Mouse (Mus musculus) hindbrain, embryonic 14.5 days (tissue): ENCODE results near the gene Acot9. TPM values are rescaled to one million over a fixed set of nuclear protein-coding genes. Genes with fewer than 3 reads are reported as not detected.

ENCODE experiments used
- ATAC-seq: fragments of 200-750 bp; cut with Nextera tagmentation; 2 replicates; pipeline ENCODE4 v1.8.0; 2017; ENCODE audit warnings: moderate number of reproducible peaks, mild to moderate bottlenecking, moderate TSS enrichment, moderate library complexity; ENCODE audit not compliant: low FRiP score
- DNase-seq: peaks from one replicate; pipeline ENCODE4 v3.0.0-alpha.2; 2015; ENCODE audit warnings: low spot score
- H3K27ac ChIP-seq: fragments of 300-500 bp; sonication (generic); 2 replicates; pipeline ENCODE4 v1.5.1; 2014; ENCODE audit warnings: mild to moderate bottlenecking, moderate library complexity
- H3K27me3 ChIP-seq: fragments of 300-500 bp; sonication (generic); 2 replicates; pipeline ENCODE4 v1.6.1; 2014; ENCODE audit warnings: mild to moderate bottlenecking, low read length, mixed read lengths; ENCODE audit not compliant: control insufficient read depth, insufficient read depth
- H3K36me3 ChIP-seq: fragments of 300-500 bp; sonication (generic); replicated peaks from 2 replicates; pipeline ENCODE4 v1.6.1; 2014; ENCODE audit not compliant: control insufficient read depth, insufficient read depth
- H3K4me1 ChIP-seq: fragments of 300-500 bp; sonication (generic); replicated peaks from 2 replicates; pipeline ENCODE4 v1.6.1; 2014; ENCODE audit warnings: antibody characterized with exemption, low read length, mixed read lengths; ENCODE audit not compliant: control insufficient read depth, insufficient read depth
- H3K4me2 ChIP-seq: fragments of 300-500 bp; sonication (generic); replicated peaks from 2 replicates; pipeline ENCODE4 v1.6.1; 2014; ENCODE audit warnings: mild to moderate bottlenecking, moderate library complexity
- H3K4me3 ChIP-seq: fragments of 300-500 bp; sonication (generic); replicated peaks from 2 replicates; pipeline ENCODE4 v1.5.1; 2014; ENCODE audit warnings: mild to moderate bottlenecking, low read length
- H3K9ac ChIP-seq: fragments of 300-500 bp; sonication (generic); 2 replicates; pipeline ENCODE4 v1.6.1; 2014
- H3K9me3 ChIP-seq: fragments of 300-500 bp; sonication (generic); 2 replicates; pipeline ENCODE4 v1.6.1; 2016; ENCODE audit warnings: low read length; ENCODE audit not compliant: control insufficient read depth
- WGBS: fragments of 180-500 bp; shearing (Covaris S2); extraction: QIAGEN DNeasy Blood & Tissue Kit; methylation state at CpG from one replicate; pipeline ENCODE4 v1.1.7; 2014; 5-methylcytosine and 5-hydroxymethylcytosine counted together
- polyA plus RNA-seq: library from polyadenylated mRNA; unstranded; fragments of >200 nt; fragmentation: Nextera tagmentation; extraction: Ambion mirVana; gene quantifications from 2 replicates; pipeline ENCODE4 v1.2.1, GENCODE M21; 2014

Acot9 gene
- 52.5 and 52.8 TPM in 2 replicates for polyA plus RNA-seq

DNA sequence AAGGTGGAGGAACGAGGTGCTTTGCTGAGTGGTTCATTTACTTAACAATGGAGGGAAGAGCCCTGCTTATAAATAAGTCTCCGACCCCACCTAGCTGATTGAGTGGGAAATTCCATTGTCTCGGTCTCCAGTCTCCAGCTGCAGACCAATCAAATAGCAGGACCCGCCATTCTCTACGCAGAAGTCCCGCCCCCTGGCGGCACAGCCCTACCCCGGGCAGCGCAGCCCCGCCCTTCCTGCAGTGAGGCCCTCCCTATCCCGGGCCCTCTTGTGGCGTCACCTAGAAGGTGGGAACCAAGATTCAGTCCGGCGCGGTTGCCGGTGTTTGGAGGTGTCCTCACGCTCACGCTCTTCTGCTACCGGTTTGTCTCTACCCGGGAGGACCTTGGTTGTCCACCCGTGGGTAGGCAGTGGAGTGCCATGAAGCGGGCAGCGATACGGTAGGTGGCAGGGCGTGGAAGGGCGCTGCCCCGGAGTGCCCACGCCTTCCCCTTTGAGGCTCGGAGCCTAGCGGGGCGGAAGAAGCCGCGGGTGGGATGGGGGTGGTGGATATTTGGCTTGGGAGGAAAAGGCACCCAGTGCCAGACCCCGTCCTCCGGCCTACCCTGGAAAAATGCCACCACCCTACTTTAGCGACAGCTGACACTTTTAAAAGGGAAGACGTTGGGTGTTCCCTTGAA is at the start of gene Acot9:
Gene Acot9, plus strand, starts transcription at position 209 of the 680 bp plus-strand sequence.
- Histone ChIP-seq H3K27me3 (no peaks in the 10 kb centered on the region), H3K4me2 (peak within 1 kb of the TSS; percentile 50), H3K36me3 (no peaks in the 10 kb centered on the region), H3K4me3 (peak within 1 kb of the TSS; percentile 59), H3K9ac (peak within 1 kb of the TSS; percentile 65), H3K4me1 (no peaks in the 10 kb centered on the region), H3K9me3 (no peaks in the 10 kb centered on the region), H3K27ac (peak within 1 kb of the TSS; percentile 66)
- ATAC-seq (peak; percentile 100), DNase-seq (peak; percentile 83)
- WGBS, result 24% methylated on average over 35 of the region's 37 CpGs

- no peaks in the 10 kb centered on the region for H3K4me1 ChIP-seq
- ATAC-seq, result no peak
- H3K9me3 ChIP-seq, result no peaks in the 10 kb centered on the region
- WGBS, result 87% methylated on average over 5 of the region's 5 CpGs
- H3K27ac ChIP-seq, result no peak overlapping the region
- no peak overlapping the region for H3K4me2 ChIP-seq
- DNase-seq, result no peak
- no peak overlapping the region for H3K9ac ChIP-seq
- H3K27me3 ChIP-seq, result no peaks in the 10 kb centered on the region
- no peaks in the 10 kb centered on the region for H3K36me3 ChIP-seq
- H3K4me3 ChIP-seq, result no peak overlapping the region
Observed at GRCm38 (mm10) chrX:155214291-155215136, 47.7 kb upstream of the Acot9 start.

GRCm38 (mm10) chrX:155215501-155216248 is 46.6 kb upstream of the Acot9 start:
- no peaks in the 10 kb centered on the region for H3K36me3 ChIP-seq
- H3K9ac ChIP-seq, result peak overlapping the region; percentile 53
- ATAC-seq, result peak; percentile 52
- H3K9me3 ChIP-seq, result no peaks in the 10 kb centered on the region
- H3K4me1 ChIP-seq, result no peaks in the 10 kb centered on the region
- peak overlapping the region; percentile 44 for H3K4me3 ChIP-seq
- peak overlapping the region; percentile 38; the same call in 1 of the 2 replicates for H3K27ac ChIP-seq
- H3K27me3 ChIP-seq, result no peaks in the 10 kb centered on the region
- DNase-seq, result peak; percentile 23
- 24% methylated on average over 23 of the region's 24 CpGs for WGBS
- H3K4me2 ChIP-seq, result peak overlapping the region; percentile 57

GRCm38 (mm10) chrX:155216271-155216670 is 46.0 kb upstream of the Acot9 start, which contains the start of gene Sat1:
Gene Sat1 (minus strand): TSS chrX:155216449.
- Histone ChIP-seq H3K36me3 (no peaks in the 10 kb centered on the region), H3K4me2 (peak within 1 kb of the TSS; percentile 57), H3K9ac (peak within 1 kb of the TSS; percentile 53), H3K9me3 (no peaks in the 10 kb centered on the region), H3K4me1 (no peaks in the 10 kb centered on the region), H3K27ac (peak within 1 kb of the TSS; percentile 38; the same call in 1 of the 2 replicates), H3K4me3 (peak within 1 kb of the TSS; percentile 44), H3K27me3 (no peaks in the 10 kb centered on the region)
- DNase-seq, result peak; percentile 85
- peak; percentile 99 for ATAC-seq
- 12% methylated on average over 26 of the region's 26 CpGs for WGBS

DNA sequence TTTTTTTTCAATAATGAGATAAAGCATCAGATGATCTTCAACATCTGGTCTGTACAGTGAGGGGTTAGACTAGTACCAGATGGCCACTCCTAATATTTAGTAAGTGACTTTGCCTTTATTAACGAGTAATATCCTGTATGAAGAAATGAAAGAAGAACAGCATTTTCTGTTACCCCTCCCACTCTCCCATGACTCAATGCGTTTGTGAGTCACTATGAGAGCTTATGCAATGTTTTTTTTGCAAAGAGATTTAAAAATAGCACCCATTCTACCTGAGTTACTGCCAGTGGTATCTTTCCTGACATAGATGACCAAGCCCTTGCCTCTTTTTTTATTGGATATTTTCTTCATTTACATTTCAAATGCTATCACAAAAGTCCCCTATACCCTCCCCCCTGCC is 44.0 kb upstream of the Acot9 start:
- Histone ChIP-seq H3K4me1 (no peaks in the 10 kb centered on the region), H3K27me3 (no peaks in the 10 kb centered on the region), H3K4me2 (no peak overlapping the region), H3K9ac (no peak overlapping the region), H3K9me3 (no peaks in the 10 kb centered on the region), H3K36me3 (no peaks in the 10 kb centered on the region), H3K27ac (no peak overlapping the region), H3K4me3 (no peak overlapping the region)
- WGBS, result 78% methylated on average over 2 of the region's 2 CpGs
- no peak for ATAC-seq
- no peak for DNase-seq

DNA sequence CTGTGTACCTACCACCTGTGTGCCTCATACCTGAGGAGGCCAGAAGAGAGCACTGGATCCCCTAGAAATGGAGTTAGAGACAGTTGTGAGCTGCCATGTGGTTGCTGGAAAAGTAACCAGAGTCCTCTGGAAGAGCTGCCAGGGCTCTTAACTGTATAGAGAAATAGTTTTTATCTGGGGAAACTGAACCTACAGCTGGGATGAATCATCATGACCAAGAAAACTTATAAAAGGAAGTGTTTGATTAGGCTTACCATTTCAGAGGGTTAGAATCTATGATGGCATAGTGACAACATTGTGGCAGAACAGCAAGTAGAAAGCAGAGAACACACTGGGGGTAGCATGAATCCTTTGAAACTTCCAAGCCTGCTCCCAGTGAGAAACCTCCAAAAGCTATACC is 5.4 kb upstream of the Acot9 start:
- no peak overlapping the region for H3K27ac ChIP-seq
- ATAC-seq (no peak), DNase-seq (no peak)
- no peak overlapping the region for H3K4me2 ChIP-seq
- no peak overlapping the region for H3K4me3 ChIP-seq
- H3K4me1 ChIP-seq, result no peaks in the 10 kb centered on the region
- no peaks in the 10 kb centered on the region for H3K36me3 ChIP-seq
- no peak overlapping the region for H3K9ac ChIP-seq
- H3K9me3 ChIP-seq, result no peaks in the 10 kb centered on the region
- no peaks in the 10 kb centered on the region for H3K27me3 ChIP-seq

DNA sequence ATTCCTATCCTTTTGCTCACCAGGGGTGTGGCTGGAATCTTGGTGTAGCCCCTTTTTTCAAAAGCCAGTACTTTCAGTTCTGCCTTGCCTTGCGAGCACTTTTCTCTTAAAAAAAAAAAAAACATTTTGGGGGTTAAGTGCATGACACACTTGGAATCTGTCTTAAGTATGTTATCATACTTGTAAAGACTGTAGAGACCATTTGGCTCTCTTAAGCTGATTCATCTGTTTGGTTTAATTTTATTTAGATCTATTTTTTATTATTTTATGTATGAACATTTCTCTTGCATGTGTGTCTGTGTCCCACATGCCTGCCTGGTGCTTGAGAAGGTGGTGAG is 641 bp downstream of the Acot9 start:
- 43% methylated on average over 1 of the region's 1 CpGs for WGBS
- H3K4me1 ChIP-seq, result no peaks in the 10 kb centered on the region
- H3K27me3 ChIP-seq, result no peaks in the 10 kb centered on the region
- H3K4me2 ChIP-seq, result peak overlapping the region; percentile 50
- ATAC-seq (no peak), DNase-seq (no peak)
- peak overlapping the region; percentile 59 for H3K4me3 ChIP-seq
- no peaks in the 10 kb centered on the region for H3K9me3 ChIP-seq
- no peaks in the 10 kb centered on the region for H3K36me3 ChIP-seq
- H3K9ac ChIP-seq, result peak overlapping the region; percentile 65
- no peak overlapping the region for H3K27ac ChIP-seq

DNA sequence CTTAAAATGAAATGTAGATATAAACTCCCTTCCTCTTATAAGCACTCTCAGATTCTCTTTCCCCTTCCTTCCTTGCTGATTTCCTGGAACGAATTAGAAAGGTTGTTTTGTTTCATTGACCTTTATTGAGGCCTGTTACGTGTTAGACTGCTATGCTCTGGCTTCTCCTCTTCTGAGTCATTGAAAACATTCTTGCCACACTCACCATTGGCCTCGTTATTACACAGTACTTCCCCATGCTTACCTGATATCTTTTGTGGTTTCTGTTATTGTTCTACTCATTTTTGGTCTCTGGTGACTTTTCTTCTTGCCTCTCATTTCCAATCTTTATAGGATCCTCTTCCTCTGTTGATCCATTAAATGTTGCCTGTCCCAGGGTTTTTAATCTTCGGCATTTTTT is 16.2 kb downstream of the Acot9 start:
- ATAC-seq, result no peak
- DNase-seq, result no peak
- WGBS, result 89% methylated on average over 4 of the region's 4 CpGs

More for the DNA sequence above, 16.2 kb downstream of the Acot9 start:
- peaks cover 14% of the 10 kb centered on the region for H3K36me3 ChIP-seq
- no peaks in the 10 kb centered on the region for H3K4me1 ChIP-seq
- H3K4me2 ChIP-seq, result no peak overlapping the region
- no peak overlapping the region for H3K27ac ChIP-seq
- H3K9ac ChIP-seq, result no peak overlapping the region
- H3K27me3 ChIP-seq, result no peaks in the 10 kb centered on the region
- H3K9me3 ChIP-seq, result no peaks in the 10 kb centered on the region
- H3K4me3 ChIP-seq, result no peak overlapping the region
